Mouse (Mus musculus) ES-Bruce4 (cell line): ENCODE results near the gene Ndufb6.

Experiments used
- CTCF ChIP-seq: IDR thresholded peaks from one replicate; pipeline ENCODE4 v1.8.1; 2011; ENCODE audit warnings: low read depth, low read length
- EP300 ChIP-seq: IDR thresholded peaks from 2 replicates; pipeline ENCODE4 v1.6.1; 2011; ENCODE audit warnings: low read depth, low read length; ENCODE audit not compliant: insufficient read depth

GRCm38 (mm10) chr4:40240272-40240744, 38.9 kb downstream of the Ndufb6 start:
- no peak for TF ChIP-seq CTCF
- TF ChIP-seq EP300: no peak
